Mouse (Mus musculus) ES-E14 (cell line): ENCODE data around the gene Rpa2.

Experiments
- MAFK ChIP-seq: IDR thresholded peaks from 2 replicates; pipeline ENCODE4 v1.6.1; 2014; ENCODE audit warnings: mild to moderate bottlenecking, low read depth, low read length, inconsistent platforms; ENCODE audit not compliant: insufficient read depth
- ZC3H11A ChIP-seq: IDR thresholded peaks from 2 replicates; pipeline ENCODE4 v1.6.1; 2012; ENCODE audit warnings: low read depth, mild to moderate bottlenecking, inconsistent platforms, low read length, borderline replicate concordance

GRCm38 (mm10) chr4:132802171-132802637 lies 34.1 kb downstream of the Rpa2 start:
- TF ChIP-seq MAFK (no peak), ZC3H11A (no peak)
